Comparison of ENCODE assay signal across 10 mouse cellular contexts in the genomic region with DNA sequence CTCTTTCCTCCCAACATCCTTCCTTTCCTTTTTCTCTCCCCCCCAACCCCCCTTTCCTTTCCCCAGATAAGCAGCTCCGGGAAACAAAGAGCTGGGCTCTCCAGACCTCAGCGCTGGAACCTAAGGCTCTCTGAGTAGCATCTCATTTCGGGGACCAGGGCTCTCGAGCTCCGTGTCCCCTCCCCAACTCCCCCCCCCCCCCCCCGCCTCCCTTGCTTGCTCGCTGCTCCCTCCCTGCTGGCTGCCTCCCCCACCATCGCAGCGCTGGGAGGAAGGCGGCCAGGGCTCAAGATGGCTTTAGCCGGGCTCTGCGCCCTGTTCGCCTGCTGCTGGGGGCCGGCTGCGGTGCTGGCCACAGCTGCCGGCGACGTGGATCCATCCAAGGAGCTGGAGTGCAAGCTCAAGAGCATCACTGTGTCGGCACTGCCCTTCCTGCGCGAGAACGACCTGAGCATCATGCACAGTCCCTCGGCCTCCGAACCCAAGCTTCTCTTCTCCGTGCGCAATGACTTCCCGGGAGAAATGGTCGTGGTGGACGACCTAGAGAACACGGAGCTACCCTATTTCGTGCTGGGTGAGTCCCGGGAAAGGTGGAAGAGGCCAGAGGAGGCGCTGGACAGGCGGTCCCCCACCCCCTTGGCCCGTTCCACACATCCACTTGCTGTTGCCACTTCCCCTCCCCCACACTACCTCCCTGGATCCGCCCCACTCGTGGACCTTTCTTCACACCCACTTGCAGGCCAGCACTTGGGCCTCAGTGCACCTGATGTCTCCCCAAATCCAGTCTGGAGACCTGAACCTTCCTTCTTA. TPM values are rescaled to one million over a fixed set of nuclear protein-coding genes. Genes with fewer than 3 reads are reported as not detected.
DNase-seq lines count a peak whose midpoint lies in the region; ATAC-seq and TF ChIP-seq lines count a peak whose summit lies in the region.
"Had no signal": no experiment of that assay in that cellular context is flagged by ENCODE, and none has a peak within 500 bp of the region (broad histone marks: within the 10 kb centered on the region; RNA-seq: fewer than 3 reads in every experiment).

No protein-coding gene starts in this region.

- no peak for ATAC-seq in heart, embryonic 15.5 days (replicated peaks; ENCODE audit: insufficient number of reproducible peaks, insufficient read depth, low FRiP score, low read depth)
- ATAC-seq in forebrain, embryonic 11.5 days (replicated peaks; ENCODE audit: low FRiP score): peak; percentile 83

- no peak; the same call in 1 of the 2 replicates for TF ChIP-seq POLR2A in brain, embryonic 14.5 days (IDR thresholded peaks at IDR 0.05; ENCODE audit: borderline replicate concordance, extremely low read depth, insufficient read depth, insufficient read length, poor library complexity, severe bottlenecking)

- H3K4me2 ChIP-seq in heart, embryonic 15.5 days: peak overlapping the region; percentile 66
- peak overlapping the region; percentile 78 for H3K4me2 ChIP-seq in forebrain, embryonic 11.5 days (ENCODE audit: low read depth, low read length, severe bottlenecking)

- no peaks in the 10 kb centered on the region for H3K36me3 ChIP-seq in heart, embryonic 15.5 days
- H3K36me3 ChIP-seq in forebrain, embryonic 11.5 days (ENCODE audit: control insufficient read depth, insufficient read depth, low read length): no peaks in the 10 kb centered on the region

- under 1% methylated on average over 35 of the region's 37 CpGs for WGBS in heart, embryonic 15.5 days
- 1% methylated on average over 33 of the region's 37 CpGs for WGBS in forebrain, embryonic 11.5 days

- H3K27ac ChIP-seq in heart, embryonic 15.5 days: no peak overlapping the region
- H3K27ac ChIP-seq in forebrain, embryonic 11.5 days (ENCODE audit: low read depth, low read length): peak overlapping the region; percentile 79

- peak overlapping the region; percentile 38 for H3K4me3 ChIP-seq in heart, embryonic 15.5 days
- H3K4me3 ChIP-seq in forebrain, embryonic 11.5 days (ENCODE audit: low read depth, low read length): peak overlapping the region; percentile 67

- TF ChIP-seq CTCF in brain, embryonic 14.5 days (IDR thresholded peaks at IDR 0.05; ENCODE audit: borderline replicate concordance, extremely low read depth, insufficient read depth, insufficient read length): no peak

- intact Hi-C loops in left cerebral cortex, postnatal 4 days (cut with DNase I): no loop called here

- H3K9ac ChIP-seq in heart, embryonic 15.5 days: 0 out of 2 replicates have a peak overlapping the region, but pooled peaks have one; percentile 17
- H3K9ac ChIP-seq in forebrain, embryonic 11.5 days (ENCODE audit: low read length): peak overlapping the region; percentile 96

- peaks cover 43% of the 10 kb centered on the region for H3K27me3 ChIP-seq in heart, embryonic 15.5 days
- no peaks in the 10 kb centered on the region for H3K27me3 ChIP-seq in forebrain, embryonic 11.5 days (ENCODE audit: control insufficient read depth, insufficient read depth, low read length)

- DNase-seq in heart, postnatal 4 days: no peak
- DNase-seq in brain, embryonic 14.5 days (ENCODE audit: low read depth): peak; percentile 85
- DNase-seq in forebrain, embryonic 11.5 days (ENCODE audit: low spot score): peak; percentile 76
- DNase-seq in left cerebral cortex, postnatal 4 days: peak; percentile 62
- peak; percentile 73 for DNase-seq in retina, postnatal 1 day
- no peak for DNase-seq in spleen, postnatal 14 days (ENCODE audit: low spot score in 2 of 2)
- DNase-seq in gastrocnemius, adult 18-20 months (ENCODE audit: low spot score): no peak

- 0 out of 2 replicates have a peak, but pooled peaks cover 2% of the 10 kb centered on the region for H3K4me1 ChIP-seq in heart, embryonic 15.5 days (replicated peaks)
- peaks cover 7% of the 10 kb centered on the region; the same call in 1 of the 2 replicates for H3K4me1 ChIP-seq in forebrain, embryonic 11.5 days (replicated peaks; ENCODE audit: control insufficient read depth, insufficient read depth, low read length)

- H3K9me3 ChIP-seq in heart, embryonic 15.5 days (replicated peaks): no peaks in the 10 kb centered on the region
- no peaks in the 10 kb centered on the region for H3K9me3 ChIP-seq in forebrain, embryonic 11.5 days (ENCODE audit: control insufficient read depth, low read length)

RNA-seq across cellular contexts. Expression of gene Astn1, which starts 0.4 kb away (rescaled TPM):
- polyA plus RNA-seq in heart, embryonic 15.5 days (2015; fragmentation: Nextera tagmentation; extraction: Ambion mirVana): 0.55 and 0.76 TPM in 2 replicates
- 1 to 10 TPM; 1.6 to 2.1 TPM for total RNA-seq in heart, postnatal 4 days (2021)
- polyA plus RNA-seq in brain, embryonic 14.5 days (2012; rRNA removed): 38.2 and 71.3 TPM in 2 replicates
- 19.2 and 19.5 TPM in 2 replicates for polyA plus RNA-seq in forebrain, embryonic 11.5 days (2014; fragmentation: Nextera tagmentation; extraction: Ambion mirVana)
- 100 to 1,000 TPM; 166 to 167 TPM for total RNA-seq in left cerebral cortex, postnatal 4 days (2021)
- total RNA-seq in gastrocnemius, adult 18-20 months (2021): under 1 TPM; 0.07 to 0.25 TPM
- total RNA-seq: hematopoietic stem cell, adult 5-6 weeks; MEL had no signal

RNA-seq across cellular contexts. Expression of gene Brinp2, which starts 6.4 kb away (rescaled TPM):
- 0.34 and 0.62 TPM in 2 replicates for polyA plus RNA-seq in heart, embryonic 15.5 days (2015; fragmentation: Nextera tagmentation; extraction: Ambion mirVana)
- total RNA-seq in heart, postnatal 4 days (2021): under 1 TPM; 0.14 to 0.27 TPM
- 27.0 and 29.5 TPM in 2 replicates for polyA plus RNA-seq in brain, embryonic 14.5 days (2012; rRNA removed)
- 6.2 and 7.1 TPM in 2 replicates for polyA plus RNA-seq in forebrain, embryonic 11.5 days (2014; fragmentation: Nextera tagmentation; extraction: Ambion mirVana)
- 10 to 100 TPM; 50.7 to 59.4 TPM for total RNA-seq in left cerebral cortex, postnatal 4 days (2021)
- total RNA-seq in gastrocnemius, adult 18-20 months (2021): under 1 TPM; 0.11 to 0.45 TPM
- total RNA-seq: hematopoietic stem cell, adult 5-6 weeks; MEL had no signal

Comparison
In these comparisons a context has a peak if more than half of its experiments do, and no peak if none do; other contexts are left out.
1. DNase-seq: peak in brain, embryonic 14.5 days (single experiment), forebrain, embryonic 11.5 days (single experiment), left cerebral cortex, postnatal 4 days (single experiment) and retina, postnatal 1 day (single experiment); none in heart, postnatal 4 days (single experiment), spleen, postnatal 14 days (0 of 2) and gastrocnemius, adult 18-20 months (single experiment).
2. RNA of gene Astn1, which starts 0.4 kb away (total RNA-seq): 166 to 167 TPM in left cerebral cortex, postnatal 4 days; 1.6 to 2.1 TPM in heart, postnatal 4 days and 0.07 to 0.25 TPM in gastrocnemius, adult 18-20 months; every median in the first group is over 10 times any median in the second.
3. RNA of gene Brinp2, which starts 6.4 kb away (total RNA-seq): 50.7 to 59.4 TPM in left cerebral cortex, postnatal 4 days; 0.11 to 0.45 TPM in gastrocnemius, adult 18-20 months and 0.14 to 0.27 TPM in heart, postnatal 4 days; every median in the first group is over 10 times any median in the second.